Mouse (Mus musculus) gastrocnemius, postnatal 4 days (tissue): Measurements from ENCODE around the gene Rai14. TPM values are rescaled to one million over a fixed set of nuclear protein-coding genes. Genes with fewer than 3 reads are reported as not detected.
A peak's percentile ranks its signal among the peaks of the same experiment; 100 is the strongest.

ENCODE experiments used
- DNase-seq, 2 experiments: peaks; one replicate each; pipeline ENCODE4 v3.0.0; 2021 to 2022; ENCODE audit warnings: low spot score in 2 of 2, mixed read lengths in 2 of 2
- total RNA-seq, 2 experiments: library from RNA; stranded (reverse); gene quantifications; 2 replicates each; pipeline ENCODE4 v1.2.3; 2021

The Rai14 gene
- total RNA-seq, 2 experiments from 2014 or later = 15.7 to 19.3 TPM

DNA sequence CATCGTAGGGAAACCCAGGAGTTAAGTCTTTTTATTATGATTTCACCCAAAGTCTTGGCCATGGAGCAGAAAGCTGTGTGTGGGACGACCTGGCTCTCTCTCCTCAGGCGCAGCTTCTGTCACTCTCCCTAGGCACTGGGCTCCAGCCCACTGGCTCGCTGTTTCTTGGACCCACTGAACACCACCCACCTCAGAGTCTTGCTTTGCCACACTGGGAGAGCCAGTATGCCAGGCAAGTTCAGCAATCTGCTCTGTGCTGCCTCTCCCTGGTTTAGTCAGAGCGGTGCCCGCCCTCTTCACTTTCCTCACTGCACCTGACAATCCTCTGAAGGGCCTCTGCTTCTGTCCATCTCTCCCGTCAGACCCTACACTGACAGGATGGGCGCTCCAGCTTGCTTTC is 93.2 kb downstream of the Rai14 start:
- no peak for DNase-seq

DNA sequence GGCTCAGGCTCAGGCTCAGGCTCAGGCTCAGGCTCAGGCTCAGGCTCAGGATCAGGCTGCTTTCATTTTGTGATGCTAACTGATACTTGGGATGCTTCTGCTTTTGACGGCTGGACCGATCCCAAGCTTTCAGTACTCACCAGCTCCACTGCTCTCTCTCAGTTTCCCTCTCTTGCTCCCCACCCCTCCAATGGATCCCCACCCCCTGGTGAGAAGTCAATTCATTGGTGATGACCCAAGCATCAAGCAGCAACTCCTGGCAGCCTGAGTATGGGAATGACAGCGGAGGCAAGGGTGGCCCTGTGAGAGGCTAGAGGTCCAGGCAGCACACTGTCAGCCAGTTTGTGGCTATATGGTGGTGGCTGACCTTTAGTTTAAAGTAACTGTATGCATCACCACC is 94.7 kb downstream of the Rai14 start:
- no peak for DNase-seq

DNA sequence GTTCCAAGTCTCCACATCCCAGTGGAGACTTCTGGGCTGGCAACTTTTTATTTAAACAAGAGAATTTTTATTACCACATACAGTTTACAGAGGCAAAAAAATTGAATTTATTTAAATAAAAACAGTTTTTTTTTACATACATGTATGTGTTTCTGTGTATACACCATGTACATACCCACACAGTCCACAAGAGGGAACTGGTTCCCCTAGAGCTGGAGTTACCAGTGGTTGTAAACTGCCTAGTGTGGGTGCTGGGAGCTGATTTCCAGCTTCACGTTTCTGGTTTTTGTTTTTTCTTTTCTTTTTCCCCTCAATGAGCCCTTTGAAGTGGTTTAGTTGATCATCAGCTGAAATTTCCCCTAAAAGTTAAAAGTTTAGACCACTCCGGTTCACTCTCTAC is 96.1 kb downstream of the Rai14 start:
- no peak for DNase-seq

DNA sequence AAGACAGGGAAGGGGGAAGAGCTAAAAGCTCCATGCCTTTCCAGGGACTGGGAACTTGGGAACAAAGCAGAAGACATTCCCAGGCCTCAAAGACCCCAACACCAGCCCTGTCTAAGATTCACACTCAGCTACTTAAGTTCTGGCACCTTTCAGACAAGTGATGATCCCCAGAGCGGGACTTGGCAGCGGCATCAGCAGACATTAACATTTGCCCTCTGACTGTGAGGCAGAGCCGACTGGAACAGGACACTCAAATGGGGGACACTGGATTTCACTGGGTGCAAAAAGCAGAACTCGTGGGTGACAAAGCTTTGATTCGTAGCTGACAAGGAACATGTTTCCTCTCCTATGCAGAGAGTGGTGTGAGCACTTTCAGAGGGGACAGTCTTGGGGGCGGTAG is 98.4 kb downstream of the Rai14 start:
- DNase-seq = no peak

DNA sequence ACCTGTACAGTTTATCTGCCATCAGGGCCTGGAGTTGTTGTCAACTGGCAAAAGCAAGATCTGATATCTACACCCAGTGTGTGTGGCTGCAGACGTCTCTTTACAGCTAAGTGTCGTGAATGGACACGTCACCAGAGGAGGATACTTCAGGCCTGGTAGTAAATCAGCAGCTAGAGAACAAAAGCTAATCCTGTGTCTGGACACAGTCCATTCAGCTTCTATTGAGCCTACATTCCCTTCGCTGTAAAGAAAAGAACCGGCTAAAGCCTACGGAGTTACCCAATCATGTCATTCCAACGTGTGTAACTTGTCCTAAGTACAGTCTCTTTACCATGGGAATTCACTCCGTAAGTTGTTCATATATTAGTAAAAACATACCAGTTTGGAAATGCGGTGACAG is 103.4 kb downstream of the Rai14 start:
- no peak for DNase-seq

DNA sequence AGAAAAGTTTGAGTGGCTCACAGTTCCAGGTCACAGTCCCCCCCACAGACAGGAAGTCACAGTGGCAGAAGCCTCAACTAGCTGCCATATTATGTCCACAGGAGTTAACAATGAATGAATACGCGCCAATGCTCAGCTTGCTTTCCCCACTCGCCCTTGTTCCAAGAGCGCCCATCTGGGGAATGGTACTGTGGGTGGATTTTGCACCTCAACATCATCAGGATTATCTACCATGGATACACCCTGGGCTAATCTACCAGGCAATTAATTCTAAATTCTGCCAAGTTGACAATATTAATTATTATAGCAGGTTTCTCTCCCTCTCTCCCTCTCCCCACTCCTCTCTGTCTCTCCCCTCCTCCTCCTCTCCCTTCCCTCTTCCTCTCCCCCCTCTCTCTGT is 105.3 kb downstream of the Rai14 start:
- no peak for DNase-seq

DNA sequence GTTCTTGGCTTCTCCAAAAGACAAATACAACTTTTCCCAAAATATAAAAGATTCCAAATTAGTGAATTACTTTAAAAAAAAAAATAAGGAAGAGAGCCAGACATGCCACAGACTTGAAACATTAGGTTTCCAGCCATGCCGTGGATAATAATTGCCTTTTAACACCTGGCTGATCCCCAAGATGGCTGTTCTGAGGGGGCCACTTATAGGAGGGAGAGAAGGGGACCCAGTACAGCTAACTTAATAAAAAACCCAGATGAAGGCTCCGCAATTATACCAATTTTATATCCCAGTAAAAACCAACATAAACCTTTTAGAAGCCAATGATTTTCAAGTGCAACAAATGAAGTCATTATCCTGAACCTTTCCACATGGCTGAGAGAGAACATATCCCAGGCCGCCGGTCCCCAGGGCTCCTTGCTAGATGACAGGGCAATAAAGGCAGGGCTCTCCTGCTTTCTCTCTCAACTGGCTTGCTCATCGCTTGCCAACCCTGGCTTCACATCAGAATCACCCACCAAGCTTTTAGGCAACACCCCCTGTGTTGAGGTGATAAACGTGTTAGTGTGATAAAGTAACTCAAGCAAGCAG is 105.8 kb downstream of the Rai14 start:
- no peak for DNase-seq

DNA sequence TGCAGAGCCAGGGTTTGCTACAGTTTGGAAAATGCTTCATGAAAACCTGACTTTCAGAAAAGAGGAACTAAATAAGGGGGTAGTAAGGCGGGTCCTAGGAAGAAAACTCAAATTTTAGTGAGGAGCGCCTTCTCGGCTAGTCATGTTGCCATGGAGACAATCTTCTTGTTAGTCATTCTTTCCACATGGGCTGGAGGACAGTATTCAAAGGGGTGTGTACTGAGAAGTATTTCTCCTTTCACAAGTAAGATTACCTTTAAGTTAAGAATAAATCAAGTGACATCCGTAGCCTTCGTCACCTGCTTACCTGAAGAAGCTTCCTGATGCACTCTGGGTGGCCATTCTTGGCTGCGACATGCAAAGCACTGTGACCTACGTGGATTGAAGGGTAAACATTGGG is 115.0 kb downstream of the Rai14 start:
- no peak for DNase-seq

DNA sequence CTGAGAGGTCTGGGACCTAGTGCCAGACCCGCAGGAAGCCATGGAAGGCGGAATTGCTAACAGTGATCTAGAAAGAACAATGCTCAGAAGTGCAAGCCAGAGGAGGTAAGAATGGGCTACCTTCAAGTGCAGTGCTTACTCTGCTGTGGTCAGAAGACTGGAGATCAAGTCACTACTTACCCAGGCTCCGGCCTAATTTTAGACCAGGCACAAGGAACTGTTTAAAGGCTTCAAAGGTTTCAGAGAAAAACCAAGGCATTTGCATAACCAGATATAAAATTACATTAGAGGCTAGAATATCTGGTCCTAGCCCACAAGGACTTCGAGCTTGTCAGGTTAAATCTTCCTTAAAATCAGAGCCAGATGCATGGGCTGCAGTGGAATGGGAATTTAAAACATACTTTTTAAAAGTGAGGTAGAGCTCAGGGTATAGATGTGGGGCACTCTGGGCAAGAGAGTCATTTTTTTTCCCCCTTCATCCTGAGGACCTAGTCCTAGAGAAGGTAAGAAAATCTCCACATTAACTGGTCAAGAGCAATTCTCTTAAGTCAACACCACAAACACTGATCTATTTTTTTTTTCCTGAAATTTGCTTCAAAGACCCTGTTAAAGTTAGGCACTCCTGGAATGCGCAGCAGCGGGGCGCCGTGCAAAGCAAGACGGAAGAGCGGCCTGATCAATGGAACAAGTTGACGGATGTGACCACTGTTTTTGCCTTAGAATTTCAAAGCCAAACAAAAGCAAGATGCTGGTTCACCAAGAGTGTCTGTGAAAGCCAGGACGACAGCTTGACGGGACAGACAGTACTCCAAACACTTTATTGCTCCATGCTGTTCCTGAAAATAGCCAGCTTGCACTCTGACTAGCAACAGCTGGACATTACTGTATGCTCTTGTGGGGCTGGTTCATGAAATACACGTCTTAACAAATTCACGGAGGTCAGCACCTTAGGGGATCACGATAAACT is 115.9 kb downstream of the Rai14 start:
- no peak for DNase-seq

DNA sequence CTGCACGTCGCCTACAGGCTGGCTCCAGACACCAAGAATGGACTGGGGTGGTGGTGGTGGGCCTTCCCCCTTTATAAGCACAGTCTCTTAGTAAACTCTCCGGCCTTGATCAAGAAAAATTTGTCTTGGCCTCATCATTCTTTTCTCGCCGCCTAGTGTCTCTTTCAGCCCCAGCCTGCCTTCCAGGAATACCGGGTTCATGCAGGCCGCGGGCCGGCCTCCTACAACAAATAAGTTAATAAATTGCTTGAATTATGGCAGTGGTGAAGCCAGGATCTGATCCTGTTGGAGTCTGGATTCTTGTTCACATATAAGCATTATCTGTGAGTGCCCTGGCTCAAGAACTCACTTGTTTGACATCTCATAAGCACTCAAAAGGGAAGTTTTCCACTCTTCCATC is 117.6 kb downstream of the Rai14 start:
- DNase-seq = no peak

DNA sequence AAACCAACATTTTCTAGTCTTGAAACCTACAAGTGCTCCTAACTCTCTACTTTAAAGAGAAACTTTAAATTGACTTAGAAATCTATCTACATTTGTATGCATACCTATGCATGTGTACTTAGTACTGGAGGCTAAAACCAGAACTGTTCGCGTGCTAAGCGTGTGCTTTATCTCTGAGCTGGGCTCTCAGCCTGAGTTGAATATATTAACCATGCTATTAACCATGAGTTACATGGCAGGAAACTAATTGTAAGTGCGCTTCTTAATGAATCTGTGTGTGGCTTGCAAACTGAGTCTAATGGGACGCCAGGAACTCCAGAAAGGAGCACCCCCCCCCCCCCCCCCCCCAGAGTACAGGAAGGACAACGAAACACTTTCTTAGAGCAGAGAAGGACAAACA is 119.0 kb downstream of the Rai14 start:
- DNase-seq = no peak

DNA sequence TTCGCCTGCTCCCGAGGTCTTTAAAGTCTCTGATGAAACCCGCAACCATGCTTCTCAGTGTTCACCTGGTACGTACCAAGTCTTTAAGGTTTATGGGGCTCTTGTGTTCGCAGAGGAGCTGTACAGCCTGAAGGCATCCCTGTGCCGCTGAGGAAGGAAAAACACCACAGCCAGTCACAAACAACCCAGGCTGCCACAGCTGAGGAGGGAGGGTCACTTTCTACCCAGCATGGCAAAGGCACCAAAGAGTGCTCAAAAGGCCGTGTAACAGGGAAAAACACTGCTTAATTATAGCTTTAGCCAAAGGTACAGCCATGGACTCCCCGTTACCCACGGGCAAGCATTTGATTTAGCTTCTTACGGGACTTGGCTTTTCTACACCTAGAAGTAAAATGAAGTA is 119.5 kb downstream of the Rai14 start:
- DNase-seq = no peak

DNA sequence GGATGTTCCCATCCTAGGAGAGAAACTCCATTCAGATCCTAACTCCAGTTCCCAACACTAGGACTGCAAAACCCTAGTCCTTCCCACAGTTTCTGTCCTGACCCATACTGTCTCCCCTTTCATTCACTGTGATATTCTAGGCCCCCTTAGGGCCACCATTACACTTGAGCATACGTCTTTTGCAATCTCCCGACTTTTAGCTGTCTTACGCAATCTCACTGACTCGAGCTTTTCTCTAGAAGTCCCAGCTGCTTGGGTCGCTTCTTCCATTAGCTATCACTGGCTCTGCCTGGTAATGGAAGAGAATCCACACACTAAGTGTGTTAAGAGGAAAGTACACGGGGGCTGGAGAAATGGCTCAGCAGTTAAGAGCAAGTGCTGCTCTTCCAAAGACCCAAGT is 121.3 kb downstream of the Rai14 start:
- no peak for DNase-seq

DNA sequence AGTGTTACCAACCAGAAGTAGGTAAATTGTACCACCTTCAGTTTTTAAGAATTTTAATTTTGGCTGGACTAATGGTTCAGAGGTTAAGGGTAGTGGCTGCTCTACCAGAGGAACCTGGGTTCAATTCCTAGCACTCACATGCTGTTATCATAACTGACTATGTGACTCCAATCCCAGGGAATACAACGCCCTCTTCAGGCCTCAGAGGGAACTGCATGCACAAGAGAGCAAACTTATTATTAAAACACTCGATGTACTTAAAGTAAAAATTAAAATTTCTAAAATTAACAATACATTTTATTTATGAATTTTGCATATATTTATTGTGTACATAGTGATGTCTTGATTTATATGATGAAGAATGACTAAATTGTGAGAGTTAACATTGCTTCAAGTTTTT is 127.9 kb downstream of the Rai14 start:
- no peak for DNase-seq

DNA sequence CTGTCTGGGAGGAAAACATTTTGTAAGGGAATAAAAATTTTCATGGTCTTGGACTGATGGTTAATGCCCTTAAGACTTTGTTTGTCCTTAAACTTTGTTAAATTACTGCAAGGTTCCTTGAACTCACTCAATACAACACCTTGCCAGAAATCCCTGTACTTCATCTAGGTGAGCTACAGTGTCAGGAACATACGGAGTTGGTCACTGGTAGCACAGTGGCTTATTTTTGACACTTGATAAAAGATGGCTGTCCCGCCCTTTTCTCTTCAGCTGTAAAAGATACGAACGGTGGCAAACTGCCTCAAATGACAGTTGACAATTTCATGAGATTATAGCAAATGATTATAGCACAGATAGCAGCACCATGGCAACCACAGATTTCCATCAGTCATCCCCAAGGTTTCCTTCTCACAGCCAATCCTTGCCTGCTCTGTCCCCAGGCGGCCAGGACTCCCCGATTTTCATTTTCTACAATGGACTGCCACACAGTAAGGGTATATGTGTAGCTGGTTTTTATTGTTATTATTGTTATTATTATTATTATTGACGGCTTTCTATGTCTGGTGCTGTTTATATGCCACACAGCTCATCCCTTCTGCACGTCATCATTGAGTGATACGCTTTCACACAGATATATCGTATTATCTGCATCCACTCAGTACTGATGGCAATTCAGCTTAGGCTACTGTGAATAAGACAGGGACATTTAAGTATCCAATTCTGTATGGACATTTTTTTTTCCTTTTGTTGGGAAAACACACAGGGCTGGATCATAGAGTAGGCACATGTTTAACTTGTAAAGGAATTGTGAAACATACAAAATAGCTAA is 129.9 kb downstream of the Rai14 start:
- no peak for DNase-seq

DNA sequence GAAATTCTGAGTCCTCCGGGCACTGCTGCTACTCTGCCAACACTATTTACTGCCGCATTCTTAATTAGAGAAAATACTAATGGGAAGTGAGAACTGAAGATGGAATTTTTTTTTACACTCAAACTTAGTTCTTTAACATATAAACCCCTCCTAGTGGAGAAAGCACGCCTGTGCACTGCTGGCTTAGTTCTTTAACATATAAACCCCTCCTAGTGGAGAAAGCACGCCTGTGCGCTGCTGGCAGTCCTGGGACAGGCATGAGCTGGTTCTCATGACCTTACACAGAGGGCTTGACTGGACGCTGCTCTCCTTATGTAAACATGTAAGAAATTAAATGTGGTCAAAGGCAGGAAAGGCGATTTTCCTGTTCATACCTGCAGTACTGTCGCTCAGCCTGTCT is 131.0 kb downstream of the Rai14 start:
- DNase-seq = peak; percentile 46 to 72

DNA sequence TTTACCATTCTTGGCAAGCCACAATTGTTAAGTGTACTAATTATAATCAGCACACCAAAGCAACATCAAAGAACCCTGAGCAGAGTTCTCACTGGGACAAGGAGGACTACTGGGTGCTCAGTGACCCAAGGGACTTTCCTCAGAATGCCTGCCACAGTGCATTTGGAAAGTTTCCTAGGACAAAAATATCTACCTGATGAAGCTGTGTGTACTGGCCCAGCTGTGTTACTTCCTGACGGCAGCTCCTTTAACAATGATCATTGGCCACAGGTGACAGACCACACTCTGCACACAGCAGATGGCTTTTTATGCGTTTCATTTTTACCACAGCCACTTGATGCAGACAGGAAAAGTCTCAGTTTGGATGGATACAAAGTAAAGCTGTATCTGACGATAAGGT is 135.3 kb downstream of the Rai14 start:
- DNase-seq = no peak

DNA sequence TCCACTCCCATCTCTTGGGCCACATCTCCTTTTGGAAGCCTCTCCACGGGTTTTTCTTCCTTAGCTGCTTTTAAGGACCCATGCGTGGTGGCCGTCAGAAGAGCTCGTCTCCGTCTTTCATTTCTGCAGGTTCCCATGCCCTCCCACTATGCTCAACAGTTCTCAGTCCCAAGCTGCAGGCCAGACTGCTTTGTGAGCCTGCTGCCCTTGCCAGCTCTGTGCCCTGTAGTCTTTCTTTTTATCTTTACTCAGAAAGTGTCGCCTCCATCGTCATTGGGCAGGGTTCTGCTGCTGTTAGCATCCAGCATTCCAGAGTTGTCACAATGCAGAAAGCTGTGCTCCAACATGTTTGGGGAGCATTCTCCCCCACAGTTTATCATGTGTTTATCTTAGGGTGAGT is 147.9 kb downstream of the Rai14 start:
- no peak for DNase-seq

DNA sequence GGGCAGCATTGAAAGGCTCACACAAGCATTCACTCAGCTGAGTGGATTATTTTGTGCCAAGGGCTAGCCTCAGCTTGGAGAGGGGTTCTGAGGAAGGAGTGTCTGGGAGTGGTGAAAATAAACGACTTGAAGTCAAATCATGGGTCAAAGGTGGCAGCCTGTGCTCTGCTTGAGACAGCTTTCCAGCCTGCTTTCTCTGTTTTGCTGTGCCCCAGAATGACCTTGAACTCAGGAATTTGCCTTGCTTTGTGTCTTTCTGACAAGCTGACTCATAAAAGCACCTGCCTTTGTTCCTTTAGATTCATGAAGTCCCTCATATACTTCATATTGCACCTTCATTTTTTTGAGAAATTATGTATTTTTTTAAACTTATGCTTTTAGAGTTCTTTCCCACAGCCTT is 150.2 kb downstream of the Rai14 start:
- DNase-seq = no peak

DNA sequence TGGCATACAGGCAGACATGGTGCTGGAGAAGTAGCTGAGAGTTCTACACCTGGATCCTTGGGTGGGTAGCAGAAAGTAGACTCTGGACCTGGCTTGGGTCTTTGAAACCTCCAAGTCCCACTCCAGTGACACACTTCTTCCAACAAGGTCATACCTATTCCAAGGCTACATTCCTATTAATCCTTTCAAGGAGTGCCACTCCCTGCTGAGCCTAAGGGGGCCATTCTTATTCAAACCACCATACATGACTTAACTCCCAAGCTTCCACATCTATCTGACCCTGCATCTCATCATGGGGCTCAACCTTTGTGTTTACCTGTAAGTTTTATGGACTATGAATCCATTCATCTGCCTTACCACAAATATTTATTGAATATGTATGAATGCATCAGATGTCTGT is 152.1 kb downstream of the Rai14 start:
- no peak for DNase-seq

DNA sequence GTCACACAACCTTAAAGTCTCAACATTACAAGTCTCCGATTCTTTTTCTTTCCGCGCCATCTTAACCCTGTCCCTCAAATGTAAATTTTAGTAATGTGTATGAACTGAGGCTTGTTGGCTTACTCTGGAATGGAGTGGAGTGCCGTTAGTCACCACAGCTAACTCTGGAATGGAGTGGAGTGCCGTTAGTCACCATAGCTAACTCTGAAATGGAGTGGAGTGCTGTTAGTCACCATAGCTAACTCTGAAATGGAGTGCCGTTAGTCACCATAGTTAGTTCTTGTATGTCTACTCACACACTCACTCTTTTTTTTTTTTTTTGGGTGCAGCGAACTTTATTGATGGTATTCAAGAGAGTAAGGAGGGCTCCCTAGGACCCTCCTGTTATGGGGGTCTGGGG is 154.4 kb downstream of the Rai14 start:
- no peak for DNase-seq

DNA sequence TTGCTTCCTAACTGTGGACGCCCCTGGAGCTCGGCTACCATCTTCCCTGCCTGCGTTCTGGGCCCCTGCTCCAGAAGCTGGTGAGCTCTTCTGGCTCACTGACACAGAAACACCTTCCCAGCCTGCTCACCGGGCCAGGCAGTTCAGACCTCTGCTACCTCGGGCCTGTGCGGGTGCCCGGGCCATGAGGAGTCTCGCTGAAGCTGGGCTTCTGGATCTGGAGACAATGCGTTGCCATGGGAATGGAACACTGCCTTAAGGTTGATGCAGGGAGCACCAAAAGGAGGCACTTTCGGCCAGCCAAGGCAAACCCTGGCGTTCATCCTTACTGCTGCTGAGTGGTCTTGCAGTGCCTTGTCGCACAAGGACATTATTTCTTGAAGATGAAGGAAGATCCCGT is 156.0 kb downstream of the Rai14 start, which contains the start of gene Ttc23l:
Gene Ttc23l (minus strand): TSS at position 204 of the 400 bp plus-strand sequence.
- no peak for DNase-seq
